Mouse (Mus musculus): ENCODE measurements around the gene Trim30c. TPM values are rescaled to one million over a fixed set of nuclear protein-coding genes. Genes with fewer than 3 reads are reported as not detected.
A peak's percentile ranks its signal among the peaks of the same experiment; 100 is the strongest.
"Not testable (repeated sequence)": the region's sequence is repeated elsewhere in the genome, so short reads cannot be mapped to it uniquely, and the experiment has no call there.

The Trim30c gene
- polyA plus RNA-seq, 1 experiment from 2014 or later: 0.25 TPM

DNA sequence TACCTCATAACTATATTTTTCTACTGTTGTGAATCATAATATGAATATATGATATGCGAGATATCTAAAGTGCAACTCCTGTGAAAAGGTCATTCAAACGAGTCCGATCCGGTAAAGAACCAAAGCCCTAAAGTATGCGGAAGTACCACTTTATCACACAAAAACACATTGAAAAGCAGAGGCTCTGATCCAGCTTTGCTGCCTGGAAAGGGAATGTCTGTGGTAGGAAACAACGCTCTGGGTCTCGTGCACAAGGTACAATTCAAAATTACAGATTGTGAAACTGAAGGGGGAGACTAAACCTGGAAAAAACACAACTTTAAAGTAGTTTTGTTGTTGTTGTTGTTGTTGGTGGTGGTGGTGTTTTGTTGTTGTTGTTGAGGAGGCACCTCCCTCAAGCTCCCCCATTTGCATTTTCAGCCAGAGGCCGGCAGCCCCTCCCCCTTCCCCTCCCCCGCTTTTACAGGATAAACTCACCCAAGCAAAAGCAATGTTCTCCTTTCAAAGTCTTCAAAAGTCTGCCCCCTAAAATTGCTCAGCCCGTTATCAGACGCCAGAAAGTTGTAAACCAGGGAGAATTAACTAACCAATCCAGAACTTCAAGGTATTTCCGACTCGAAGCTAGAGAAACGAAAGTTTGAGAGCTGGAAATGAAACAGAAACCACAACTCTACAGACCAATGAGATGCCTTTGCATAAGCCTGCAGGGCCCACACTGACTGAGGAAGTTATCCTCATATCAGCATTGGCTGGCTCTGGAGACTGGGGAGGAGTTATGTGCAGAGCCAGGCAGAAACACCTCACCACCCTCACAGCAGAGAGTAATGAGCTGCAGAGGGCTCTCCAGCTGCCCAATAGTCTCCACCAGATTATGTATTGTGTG is 47.7 kb downstream of the Trim30c start, which contains the start of gene Trim12c:
Gene Trim12c (minus strand): TSS at position 646 of the 883 bp plus-strand sequence.
- Histone ChIP-seq H3K27ac (ENCODE audit: low read length) (no peak within 1 kb of the TSS), H3K36me3 (ENCODE audit: control insufficient read depth, insufficient read depth, low read length) (no peaks in the 10 kb centered on the region), H3K4me2 (ENCODE audit: low read depth, low read length) (peak within 1 kb of the TSS; percentile 54), H3K9ac (ENCODE audit: low read length) (peak within 1 kb of the TSS; percentile 17; the same call in 1 of the 2 replicates), H3K4me3 (replicated peaks; ENCODE audit: low read length) (peak within 1 kb of the TSS; percentile 45), H3K4me1 (ENCODE audit: control insufficient read depth, insufficient read depth, low read length) (no peaks in the 10 kb centered on the region), H3K9me3 (replicated peaks; ENCODE audit: control insufficient read depth, low read length) (no peaks in the 10 kb centered on the region), H3K27me3 (ENCODE audit: control insufficient read depth, insufficient read depth, low read length) (no peaks in the 10 kb centered on the region)
- 2% methylated on average over 14 of the region's 14 CpGs for WGBS
- ATAC-seq (ENCODE audit: insufficient read depth, low FRiP score): peak; percentile 100

DNA sequence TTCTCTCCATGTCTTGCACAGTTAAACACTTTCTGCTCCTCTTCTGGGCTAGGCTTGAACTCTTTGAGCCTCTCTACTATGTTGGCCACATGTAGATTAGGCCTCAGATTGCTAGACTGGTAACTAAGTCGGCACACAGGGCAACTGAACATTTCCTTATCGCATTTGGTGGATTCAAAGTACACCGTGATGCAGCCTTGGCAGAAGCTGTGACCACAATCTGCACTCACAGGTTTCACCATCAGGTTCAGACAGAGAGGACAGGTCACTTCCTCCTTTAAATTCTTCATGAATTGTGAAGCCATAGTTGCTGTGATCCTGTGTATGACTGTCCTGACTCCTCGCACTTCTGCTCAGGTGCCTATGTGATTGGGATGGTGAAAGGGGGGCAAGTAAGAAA is 52.6 kb downstream of the Trim30c start:
- not testable (repeated sequence) for H3K4me1 ChIP-seq (ENCODE audit: control insufficient read depth, insufficient read depth, low read length); H3K9ac ChIP-seq (ENCODE audit: low read length); H3K4me3 ChIP-seq (replicated peaks; ENCODE audit: low read length); H3K9me3 ChIP-seq (replicated peaks; ENCODE audit: control insufficient read depth, low read length); H3K36me3 ChIP-seq (ENCODE audit: control insufficient read depth, insufficient read depth, low read length); H3K27ac ChIP-seq (ENCODE audit: low read length); H3K27me3 ChIP-seq (ENCODE audit: control insufficient read depth, insufficient read depth, low read length); H3K4me2 ChIP-seq (ENCODE audit: low read depth, low read length); ATAC-seq (ENCODE audit: insufficient read depth, low FRiP score)
- 89% methylated on average over 4 of the region's 4 CpGs for WGBS

- not testable (repeated sequence) for H3K9me3 ChIP-seq (replicated peaks; ENCODE audit: control insufficient read depth, low read length); H3K36me3 ChIP-seq (ENCODE audit: control insufficient read depth, insufficient read depth, low read length); H3K4me3 ChIP-seq (replicated peaks; ENCODE audit: low read length); H3K9ac ChIP-seq (ENCODE audit: low read length); H3K4me2 ChIP-seq (ENCODE audit: low read depth, low read length); H3K27me3 ChIP-seq (ENCODE audit: control insufficient read depth, insufficient read depth, low read length); H3K27ac ChIP-seq (ENCODE audit: low read length); ATAC-seq (ENCODE audit: insufficient read depth, low FRiP score); H3K4me1 ChIP-seq (ENCODE audit: control insufficient read depth, insufficient read depth, low read length)
- WGBS: 91% methylated on average over 2 of the region's 4 CpGs
Measured at GRCm38 (mm10) chr7:104340744-104341143, 59.9 kb downstream of the Trim30c start.

GRCm38 (mm10) chr7:104335547-104335946 is 65.1 kb downstream of the Trim30c start:
- 83% methylated on average over 3 of the region's 3 CpGs for WGBS
- H3K4me2 ChIP-seq (ENCODE audit: low read depth, low read length); H3K9me3 ChIP-seq (replicated peaks; ENCODE audit: control insufficient read depth, low read length); H3K36me3 ChIP-seq (ENCODE audit: control insufficient read depth, insufficient read depth, low read length); ATAC-seq (ENCODE audit: insufficient read depth, low FRiP score); H3K27ac ChIP-seq (ENCODE audit: low read length); H3K4me1 ChIP-seq (ENCODE audit: control insufficient read depth, insufficient read depth, low read length); H3K4me3 ChIP-seq (replicated peaks; ENCODE audit: low read length); H3K9ac ChIP-seq (ENCODE audit: low read length); H3K27me3 ChIP-seq (ENCODE audit: control insufficient read depth, insufficient read depth, low read length): not testable (repeated sequence)

Other genes starting within 250 kb of the Trim30c start
- gene Olfm5, start 236.0 kb downstream of the Trim30c start, polyA plus RNA-seq (2015; fragmentation: Nextera tagmentation; extraction: Ambion mirVana): not detected in 2 replicates
- 0.26 and 0.27 TPM in 2 replicates for gene Olfr648, start 217.4 kb downstream of the Trim30c start, polyA plus RNA-seq (2015; fragmentation: Nextera tagmentation; extraction: Ambion mirVana)
- not detected in 2 replicates for gene Olfr649, start 204.9 kb downstream of the Trim30c start, polyA plus RNA-seq (2015; fragmentation: Nextera tagmentation; extraction: Ambion mirVana)
- gene Trim6, start 182.0 kb downstream of the Trim30c start, polyA plus RNA-seq (2015; fragmentation: Nextera tagmentation; extraction: Ambion mirVana): 0.87 and 0.89 TPM in 2 replicates
- 1.8 and 2.2 TPM in 2 replicates for gene Trim34a, start 156.4 kb downstream of the Trim30c start, polyA plus RNA-seq (2015; fragmentation: Nextera tagmentation; extraction: Ambion mirVana)
- gene Trim5, start 112.7 kb downstream of the Trim30c start, polyA plus RNA-seq (2015; fragmentation: Nextera tagmentation; extraction: Ambion mirVana): 0.54 and 0.62 TPM in 2 replicates
- 5.3 and 6.1 TPM in 2 replicates for gene Trim12a, start 85.4 kb downstream of the Trim30c start, polyA plus RNA-seq (2015; fragmentation: Nextera tagmentation; extraction: Ambion mirVana)
- not detected in 2 replicates for gene Trim34b, start 71.4 kb downstream of the Trim30c start, polyA plus RNA-seq (2015; fragmentation: Nextera tagmentation; extraction: Ambion mirVana)
- 2.8 TPM in 2 replicates for gene Trim12c, start 47.5 kb downstream of the Trim30c start, polyA plus RNA-seq (2015; fragmentation: Nextera tagmentation; extraction: Ambion mirVana)
- 0.22 and 0.31 TPM in 2 replicates for gene Trim30b, start 31.0 kb downstream of the Trim30c start, polyA plus RNA-seq (2015; fragmentation: Nextera tagmentation; extraction: Ambion mirVana)
- gene Trim30a, start 64.4 kb upstream of the Trim30c start, polyA plus RNA-seq (2015; fragmentation: Nextera tagmentation; extraction: Ambion mirVana): 1.8 and 2.4 TPM in 2 replicates
- gene Trim30d, start 107.0 kb upstream of the Trim30c start, polyA plus RNA-seq (2015; fragmentation: Nextera tagmentation; extraction: Ambion mirVana): 0.62 and 1.1 TPM in 2 replicates
- gene Olfr651, start 149.3 kb upstream of the Trim30c start, polyA plus RNA-seq (2015; fragmentation: Nextera tagmentation; extraction: Ambion mirVana): not detected in 2 replicates
- not detected in 2 replicates for gene Olfr652, start 160.1 kb upstream of the Trim30c start, polyA plus RNA-seq (2015; fragmentation: Nextera tagmentation; extraction: Ambion mirVana)
- not detected in 2 replicates for gene Olfr653, start 176.5 kb upstream of the Trim30c start, polyA plus RNA-seq (2015; fragmentation: Nextera tagmentation; extraction: Ambion mirVana)
- gene Olfr654, start 186.2 kb upstream of the Trim30c start, polyA plus RNA-seq (2015; fragmentation: Nextera tagmentation; extraction: Ambion mirVana): not detected in 2 replicates
- gene Olfr655, start 200.9 kb upstream of the Trim30c start, polyA plus RNA-seq (2015; fragmentation: Nextera tagmentation; extraction: Ambion mirVana): not detected in 2 replicates
- gene Olfr656, start 213.1 kb upstream of the Trim30c start, polyA plus RNA-seq (2015; fragmentation: Nextera tagmentation; extraction: Ambion mirVana): not detected in 2 replicates
- gene Olfr657, start 224.0 kb upstream of the Trim30c start, polyA plus RNA-seq (2015; fragmentation: Nextera tagmentation; extraction: Ambion mirVana): not detected in 2 replicates
- not detected in 2 replicates for gene Olfr658, start 246.5 kb upstream of the Trim30c start, polyA plus RNA-seq (2015; fragmentation: Nextera tagmentation; extraction: Ambion mirVana)